Mouse (Mus musculus) testis, adult 2 months (tissue): ENCODE data around the gene Cypt14. TPM values are rescaled to one million over a fixed set of nuclear protein-coding genes. Genes with fewer than 3 reads are reported as not detected.
"Not testable (repeated sequence)": the region's sequence is repeated elsewhere in the genome, so short reads cannot be mapped to it uniquely, and the experiment has no call there.

Experiments used
- H3K27ac ChIP-seq: fragments of 200-500 bp; 2 replicates; pipeline ENCODE4 v1.5.1; 2012; ENCODE audit warnings: low read depth, low read length; ENCODE audit not compliant: control insufficient read depth, insufficient read depth
- H3K27me3 ChIP-seq: fragments of 200-500 bp; 2 replicates; pipeline ENCODE4 v1.6.1; 2012; ENCODE audit warnings: mild to moderate bottlenecking, low read length, moderate library complexity; ENCODE audit not compliant: control insufficient read depth, insufficient read depth
- H3K36me3 ChIP-seq: fragments of 200-500 bp; 2 replicates; pipeline ENCODE4 v1.6.1; 2012; ENCODE audit warnings: mild to moderate bottlenecking, low read length; ENCODE audit not compliant: control insufficient read depth, insufficient read depth
- H3K4me1 ChIP-seq: fragments of 200-500 bp; 2 replicates; pipeline ENCODE4 v1.6.1; 2012; ENCODE audit warnings: low read length; ENCODE audit not compliant: control insufficient read depth, insufficient read depth
- H3K4me3 ChIP-seq: fragments of 200-500 bp; 2 replicates; pipeline ENCODE4 v1.5.1; 2012; ENCODE audit warnings: low read depth, mild to moderate bottlenecking, low read length, moderate library complexity, mixed read lengths; ENCODE audit not compliant: control insufficient read depth
- polyA plus RNA-seq: library from polyadenylated mRNA; depleted of rRNA; stranded (reverse); fragments of >200 nt; gene quantifications from 2 replicates; pipeline ENCODE4 v1.2.3, GENCODE M21; 2012; rRNA removed

Gene Cypt14
- 3.3 and 4.3 TPM in 2 replicates for polyA plus RNA-seq

DNA sequence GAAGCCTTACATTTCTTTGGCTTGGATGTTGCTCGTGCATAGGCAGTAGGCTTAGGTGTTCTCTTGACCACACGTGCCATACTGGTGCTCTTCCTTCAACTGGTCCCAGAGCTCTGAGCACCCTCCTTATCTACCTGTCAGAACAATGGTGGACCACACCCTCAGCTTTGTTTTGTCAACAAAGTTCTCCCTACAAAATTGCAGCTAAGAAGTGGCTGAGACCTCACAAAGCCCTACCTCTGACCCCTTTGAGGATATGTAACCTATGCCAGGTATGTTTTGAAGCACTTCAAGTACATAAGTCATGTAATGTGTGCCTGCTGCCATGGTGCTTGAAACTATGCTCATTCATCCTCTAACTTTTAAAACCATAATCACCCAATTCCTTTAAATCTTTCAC is at the start of gene Cypt14:
Gene Cypt14 (minus strand): TSS at position 101 of the 400 bp plus-strand sequence.
- H3K36me3 ChIP-seq, H3K27ac ChIP-seq, H3K4me1 ChIP-seq, H3K27me3 ChIP-seq: not testable (repeated sequence)
- peak within 1 kb of the TSS; percentile 27; the same call in 1 of the 2 replicates for H3K4me3 ChIP-seq
